Mouse (Mus musculus): Measurements from ENCODE around the gene Upk3bl. TPM values are rescaled to one million over a fixed set of nuclear protein-coding genes. Genes with fewer than 3 reads are reported as not detected.

Gene Upk3bl
- 0.04 TPM in 1 of 2 replicates, not detected in the other for polyA plus RNA-seq (2012; rRNA removed)

DNA sequence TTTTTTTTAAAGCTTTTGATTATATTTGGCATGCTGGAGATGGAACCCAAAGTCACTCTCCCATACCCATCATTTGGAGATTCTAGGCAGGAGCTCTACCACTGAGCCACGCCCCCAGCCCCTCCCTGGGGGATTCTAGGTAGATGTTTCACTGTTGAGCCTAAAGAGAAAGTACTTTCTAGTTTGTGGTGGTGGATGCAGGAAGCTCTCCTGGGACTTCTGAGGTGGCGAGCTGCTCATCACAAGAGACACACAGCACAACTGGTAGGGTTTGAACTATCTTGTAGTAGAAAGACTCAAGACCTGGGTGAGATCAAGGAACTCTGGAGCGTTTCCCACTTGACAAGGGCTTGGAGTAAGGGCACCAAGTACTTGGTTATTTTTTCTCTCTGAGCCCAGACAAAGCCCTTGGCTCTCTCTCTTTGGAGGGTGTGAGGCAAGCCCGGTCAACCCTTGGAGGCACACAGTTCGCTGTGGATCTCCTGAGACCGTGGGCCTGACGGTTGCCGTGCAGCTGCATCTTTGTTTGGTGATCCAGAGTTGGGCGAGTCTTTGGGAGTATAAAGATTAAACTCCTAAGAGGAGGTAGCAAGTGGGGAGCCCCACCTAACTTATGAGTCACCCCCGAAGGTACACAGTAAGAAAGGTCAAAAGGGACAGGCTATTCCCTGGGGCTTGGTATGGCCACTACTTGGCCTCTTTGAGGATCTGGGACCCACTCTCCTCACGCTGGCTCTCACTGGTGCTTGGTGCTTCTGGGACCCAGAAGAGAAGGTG, at the start of gene Upk3bl:
Upk3bl (plus strand) TSS at position 192 of the 777 bp plus-strand sequence.

DNA sequence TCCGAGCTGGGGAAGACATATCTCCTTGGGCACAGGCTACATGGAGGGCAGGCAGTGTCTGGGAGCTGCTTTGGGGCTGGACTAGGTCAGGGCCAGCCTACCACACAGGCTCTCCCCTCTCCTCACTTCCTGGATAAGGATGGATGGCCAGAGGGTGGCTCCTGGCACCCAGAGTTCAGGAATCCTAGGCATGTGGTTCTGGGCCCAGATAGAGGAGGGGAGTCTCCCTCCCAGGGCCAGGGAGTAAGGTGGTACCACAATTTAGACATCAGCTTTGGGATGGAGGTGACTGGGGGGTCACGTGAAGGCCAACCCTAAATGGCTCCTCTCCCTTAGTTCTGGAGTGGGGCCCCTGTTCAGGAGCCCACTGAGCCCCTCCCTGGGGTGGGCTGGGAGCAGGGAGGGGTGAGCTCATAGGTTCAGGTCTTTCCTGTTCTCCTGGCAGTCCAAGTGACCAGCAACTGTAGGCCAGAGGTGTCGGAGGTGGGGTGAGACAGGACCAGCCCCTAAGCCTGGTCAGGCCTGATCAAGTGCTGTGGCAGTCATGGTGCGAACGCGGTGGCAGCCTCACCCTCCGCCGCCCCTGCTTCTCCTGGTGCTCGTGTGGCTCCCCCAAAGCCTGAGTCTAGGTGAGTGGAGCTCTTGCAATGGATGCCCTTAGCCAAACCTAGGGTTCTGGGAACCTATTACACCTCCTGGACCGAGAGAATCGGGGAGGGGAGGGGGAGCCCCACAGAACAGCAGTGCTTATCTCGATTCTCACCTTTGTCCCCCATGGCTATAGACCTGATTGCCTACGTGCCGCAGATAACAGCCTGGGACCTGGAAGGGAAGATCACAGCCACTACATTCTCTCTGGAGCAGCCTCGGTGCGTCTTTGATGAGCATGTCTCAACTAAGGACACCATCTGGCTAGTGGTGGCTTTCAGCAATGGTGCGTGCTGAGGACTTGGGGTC, 15.8 kb upstream of the Upk3bl start, which contains the start of gene Upk3b:
Upk3b (plus strand) TSS at position 239 of the 957 bp plus-strand sequence.

DNA sequence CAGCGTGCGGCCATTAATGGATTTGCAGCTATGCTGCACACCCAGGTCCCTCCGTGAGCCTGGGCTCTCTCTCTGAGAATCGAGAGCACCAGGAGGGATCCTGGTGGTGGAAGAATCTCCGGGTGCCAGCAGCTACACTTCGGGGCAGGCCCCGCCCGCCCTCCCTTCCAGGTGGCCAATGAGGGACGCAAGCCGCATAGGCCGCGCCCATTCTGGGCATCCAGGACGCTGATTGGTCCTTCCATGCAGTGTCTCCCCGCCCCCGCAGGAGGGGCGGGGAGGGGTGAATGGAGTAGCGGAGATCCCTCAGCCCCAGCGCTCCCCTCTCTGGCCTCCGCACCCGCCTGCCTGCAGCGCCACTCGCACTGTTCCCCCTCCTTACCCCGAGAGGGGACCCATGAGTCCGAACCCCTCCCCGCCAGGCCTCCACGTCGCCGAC, 29.4 kb downstream of the Upk3bl start, which contains the start of gene Rasa4:
Rasa4 (plus strand) TSS at position 248 of the 439 bp plus-strand sequence.

Other genes starting within 250 kb of the Upk3bl start
- gene Srrm3, start 247.6 kb upstream of the Upk3bl start, polyA plus RNA-seq (2012; rRNA removed) = 0.01 TPM in 2 replicates
- 2.9 and 4.0 TPM in 2 replicates for gene Hspb1, start 166.6 kb upstream of the Upk3bl start, polyA plus RNA-seq (2012; rRNA removed)
- 27.1 and 28.2 TPM in 2 replicates for gene Ywhag, start 119.9 kb upstream of the Upk3bl start, polyA plus RNA-seq (2012; rRNA removed)
- 2.4 and 2.9 TPM in 2 replicates for gene Ssc4d, start 80.0 kb upstream of the Upk3bl start, polyA plus RNA-seq (2012; rRNA removed)
- gene Zp3, start 74.4 kb upstream of the Upk3bl start, polyA plus RNA-seq (2012; rRNA removed) = not detected in 2 replicates
- gene Dtx2, start 59.7 kb upstream of the Upk3bl start, polyA plus RNA-seq (2012; rRNA removed) = 4.2 and 4.4 TPM in 2 replicates
- 4.5 and 6.1 TPM in 2 replicates for gene Upk3b, start 16.0 kb upstream of the Upk3bl start, polyA plus RNA-seq (2012; rRNA removed)
- gene Rasa4, start 29.4 kb downstream of the Upk3bl start, polyA plus RNA-seq (2012; rRNA removed) = 3.8 and 4.6 TPM in 2 replicates
- gene Polr2j, start 62.1 kb downstream of the Upk3bl start, polyA plus RNA-seq (2012; rRNA removed) = 72.5 and 80.5 TPM in 2 replicates
- gene Lrwd1, start 81.6 kb downstream of the Upk3bl start, polyA plus RNA-seq (2012; rRNA removed) = 21.1 and 23.3 TPM in 2 replicates
- gene Alkbh4, start 81.7 kb downstream of the Upk3bl start, polyA plus RNA-seq (2012; rRNA removed) = 6.7 and 6.9 TPM in 2 replicates
- 6.1 and 6.5 TPM in 2 replicates for gene Orai2, start 116.2 kb downstream of the Upk3bl start, polyA plus RNA-seq (2012; rRNA removed)
- gene Prkrip1, start 144.5 kb downstream of the Upk3bl start, polyA plus RNA-seq (2012; rRNA removed) = 8.0 and 10.8 TPM in 2 replicates
- gene Sh2b2, start 192.1 kb downstream of the Upk3bl start, polyA plus RNA-seq (2012; rRNA removed) = 3.0 and 3.5 TPM in 2 replicates

All from liver, embryonic 18 days (tissue).